Mouse (Mus musculus): ENCODE measurements around the gene Mustn1. TPM values are rescaled to one million over a fixed set of nuclear protein-coding genes. Genes with fewer than 3 reads are reported as not detected.

Mustn1 gene
- not detected for polyA plus RNA-seq (2017; shearing (Covaris generic))

GRCm38 (mm10) chr14:30878958-30879571, at the start of gene Mustn1:
Gene Mustn1 (plus strand): TSS chr14:30879200.

GRCm38 (mm10) chr14:30886204-30886603, 7.2 kb downstream of the Mustn1 start, which contains the start of gene Itih4:
Gene Itih4 (plus strand): TSS chr14:30886476.

GRCm38 (mm10) chr14:30923375-30924105, 44.5 kb downstream of the Mustn1 start, which contains the start of gene Itih3:
Gene Itih3 (minus strand): TSS chr14:30923760.

Other genes with a start within 250 kb of the Mustn1 start
- gene Rft1, start 224.8 kb upstream of the Mustn1 start, polyA plus RNA-seq (2017; shearing (Covaris generic)): 6.7 TPM
- gene Sfmbt1, start 164.4 kb upstream of the Mustn1 start, polyA plus RNA-seq (2017; shearing (Covaris generic)): 23.8 TPM
- gene Tmem110, start 53.6 kb upstream of the Mustn1 start, polyA plus RNA-seq (2017; shearing (Covaris generic)): 21.7 TPM
- not detected for gene Itih4, start 7.3 kb downstream of the Mustn1 start, polyA plus RNA-seq (2017; shearing (Covaris generic))
- not detected for gene Itih3, start 44.6 kb downstream of the Mustn1 start, polyA plus RNA-seq (2017; shearing (Covaris generic))
- gene Itih1, start 64.1 kb downstream of the Mustn1 start, polyA plus RNA-seq (2017; shearing (Covaris generic)): not detected
- gene Nek4, start 72.2 kb downstream of the Mustn1 start, polyA plus RNA-seq (2017; shearing (Covaris generic)): 5.5 TPM
- 9.7 TPM for gene Glt8d1, start 122.2 kb downstream of the Mustn1 start, polyA plus RNA-seq (2017; shearing (Covaris generic))
- 144 TPM for gene Spcs1, start 122.5 kb downstream of the Mustn1 start, polyA plus RNA-seq (2017; shearing (Covaris generic))
- gene Pbrm1, start 139.9 kb downstream of the Mustn1 start, polyA plus RNA-seq (2017; shearing (Covaris generic)): 135 TPM
- gene Gnl3, start 140.0 kb downstream of the Mustn1 start, polyA plus RNA-seq (2017; shearing (Covaris generic)): 140 TPM
- 41.6 TPM for gene Smim4, start 249.8 kb downstream of the Mustn1 start, polyA plus RNA-seq (2017; shearing (Covaris generic))

All from effector memory CD4-positive, alpha-beta T cell, adult 5 months (primary cell).